Mouse (Mus musculus): ENCODE measurements around the gene Cactin. TPM values are rescaled to one million over a fixed set of nuclear protein-coding genes. Genes with fewer than 3 reads are reported as not detected.
A peak's percentile ranks its signal among the peaks of the same experiment; 100 is the strongest.

The Cactin gene
- total RNA-seq, 2 experiments from 2014 or later, result 31.3 to 31.8 TPM

GRCm38 (mm10) chr10:81363436-81364346 is 42.8 kb downstream of the Cactin start:
- intact Hi-C loops (cut with DNase I), result no loop called here
- Histone ChIP-seq H3K27ac (no peak overlapping the region), H3K4me3 (no peak overlapping the region)
- no peak for TF ChIP-seq CTCF (IDR thresholded peaks at IDR 0.05)
- no peak for DNase-seq (ENCODE audit: extremely low spot score in 1 of 2, low spot score in 2 of 2)

GRCm38 (mm10) chr10:81364666-81365065 is 43.8 kb downstream of the Cactin start:
- Histone ChIP-seq H3K4me3 (no peak overlapping the region), H3K27ac (peak overlapping the region; percentile 45)
- TF ChIP-seq CTCF (IDR thresholded peaks at IDR 0.05), result no peak
- no peak for DNase-seq (ENCODE audit: extremely low spot score in 1 of 2, low spot score in 2 of 2)
- intact Hi-C loops (cut with DNase I), result no loop called here

GRCm38 (mm10) chr10:81365073-81365472 is 44.2 kb downstream of the Cactin start:
- Histone ChIP-seq H3K4me3 (no peak overlapping the region), H3K27ac (peak overlapping the region; percentile 45)
- DNase-seq (ENCODE audit: extremely low spot score in 1 of 2, low spot score in 2 of 2), result no peak
- no peak for TF ChIP-seq CTCF (IDR thresholded peaks at IDR 0.05)
- intact Hi-C loops (cut with DNase I), result no loop called here

- peak within 1 kb of the TSS; percentile 45 for H3K27ac ChIP-seq
- no peak for TF ChIP-seq CTCF (IDR thresholded peaks at IDR 0.05)
- intact Hi-C loops (cut with DNase I), result no loop called here
- H3K4me3 ChIP-seq, result no peak within 1 kb of the TSS
- DNase-seq (ENCODE audit: extremely low spot score in 1 of 2, low spot score in 2 of 2), result no peak
These were observed 45.0 kb downstream of the Cactin start, which contains the start of gene 4930404N11Rik for GRCm38 (mm10) chr10:81365672-81366476. Gene 4930404N11Rik (minus strand): TSS chr10:81365816.

GRCm38 (mm10) chr10:81366477-81367206 is 45.7 kb downstream of the Cactin start:
- TF ChIP-seq CTCF (IDR thresholded peaks at IDR 0.05), result no peak
- no peak for DNase-seq (ENCODE audit: extremely low spot score in 1 of 2, low spot score in 2 of 2)
- intact Hi-C loops (cut with DNase I), result no loop called here
- H3K4me3 ChIP-seq, result no peak overlapping the region
- no peak overlapping the region for H3K27ac ChIP-seq

GRCm38 (mm10) chr10:81367207-81367495 is 46.2 kb downstream of the Cactin start:
- TF ChIP-seq CTCF (IDR thresholded peaks at IDR 0.05), result no peak
- no peak for DNase-seq (ENCODE audit: extremely low spot score in 1 of 2, low spot score in 2 of 2)
- H3K27ac ChIP-seq, result no peak overlapping the region
- intact Hi-C loops (cut with DNase I), result no loop called here
- H3K4me3 ChIP-seq, result no peak overlapping the region

- no peak overlapping the region for H3K27ac ChIP-seq
- DNase-seq (ENCODE audit: extremely low spot score in 1 of 2, low spot score in 2 of 2), result no peak
- TF ChIP-seq CTCF (IDR thresholded peaks at IDR 0.05), result no peak
- no peak overlapping the region for H3K4me3 ChIP-seq
- intact Hi-C loops (cut with DNase I), result no loop called here
These were observed 54.4 kb downstream of the Cactin start for GRCm38 (mm10) chr10:81375322-81375721.

Small RNA genes lying within 50 kb of the gene (microRNA-seq; reads per million reads assigned to microRNA genes)
- 35.6 to 49.9 reads per million in 2 experiments for gene Mir3057

Other genes starting within 250 kb of the Cactin start
- gene Creb3l3, start 222.2 kb upstream of the Cactin start, total RNA-seq (2021), result under 1 TPM; 0.25 to 0.33 TPM
- gene Map2k2, start 215.2 kb upstream of the Cactin start, total RNA-seq (2021), result 100 to 1,000 TPM; 136 to 150 TPM
- gene Zbtb7a, start 185.9 kb upstream of the Cactin start, total RNA-seq (2021), result 100 to 1,000 TPM; 130 to 132 TPM
- gene Pias4, start 153.2 kb upstream of the Cactin start, total RNA-seq (2021), result 10 to 100 TPM; 26.7 to 32.0 TPM
- 100 to 1,000 TPM; 884 to 901 TPM for gene Eef2, start 144.5 kb upstream of the Cactin start, total RNA-seq (2021)
- 10 to 100 TPM; 74.6 to 89.4 TPM for gene Dapk3, start 138.1 kb upstream of the Cactin start, total RNA-seq (2021)
- gene 4930442H23Rik, start 137.3 kb upstream of the Cactin start, total RNA-seq (2021), result not detected
- gene Nmrk2, start 119.1 kb upstream of the Cactin start, total RNA-seq (2021), result under 1 TPM in 1 of 2 experiments, not detected in 1; 0.42 TPM
- gene Atcay, start 90.3 kb upstream of the Cactin start, total RNA-seq (2021), result 100 to 1,000 TPM; 203 to 206 TPM
- gene Zfr2, start 87.9 kb upstream of the Cactin start, total RNA-seq (2021), result 10 to 100 TPM; 70.9 to 76.2 TPM
- 100 to 1,000 TPM; 212 to 221 TPM for gene Matk, start 68.2 kb upstream of the Cactin start, total RNA-seq (2021)
- gene Mrpl54, start 54.2 kb upstream of the Cactin start, total RNA-seq (2021), result 10 to 100 TPM; 41.3 to 42.8 TPM
- gene Apba3, start 54.1 kb upstream of the Cactin start, total RNA-seq (2021), result 10 to 100 TPM; 35.8 to 38.6 TPM
- gene Tjp3, start 29.5 kb upstream of the Cactin start, total RNA-seq (2021), result under 1 TPM; 0.26 to 0.45 TPM
- 100 to 1,000 TPM; 431 TPM for gene Pip5k1c, start 28.1 kb upstream of the Cactin start, total RNA-seq (2021)
- under 1 TPM; 0.70 to 0.82 TPM for gene Tbxa2r, start 7.6 kb downstream of the Cactin start, total RNA-seq (2021)
- 1 to 10 TPM; 1.7 to 2.1 TPM for gene Gipc3, start 22.2 kb downstream of the Cactin start, total RNA-seq (2021)
- gene Hmg20b, start 29.4 kb downstream of the Cactin start, total RNA-seq (2021), result 10 to 100 TPM; 27.3 to 29.5 TPM
- 10 to 100 TPM; 38.2 to 40.2 TPM for gene Mfsd12, start 36.4 kb downstream of the Cactin start, total RNA-seq (2021)
- gene 4930404N11Rik, start 44.7 kb downstream of the Cactin start, total RNA-seq (2021), result 1 to 10 TPM in 1 of 2 experiments, under 1 TPM in 1; 1.00 to 1.3 TPM
- gene Fzr1, start 57.4 kb downstream of the Cactin start, total RNA-seq (2021), result 10 to 100 TPM; 69.1 to 70.6 TPM
- 10 to 100 TPM; 87.1 to 95.1 TPM for gene Dohh, start 63.3 kb downstream of the Cactin start, total RNA-seq (2021)
- 1 to 10 TPM; 2.0 to 3.4 TPM for gene Gm48551, start 63.4 kb downstream of the Cactin start, total RNA-seq (2021)
- gene Gm48552, start 67.9 kb downstream of the Cactin start, total RNA-seq (2021), result 1 to 10 TPM; 5.1 to 7.1 TPM
- gene Smim24, start 71.9 kb downstream of the Cactin start, total RNA-seq (2021), result 1 to 10 TPM; 1.3 to 1.4 TPM
- gene Nfic, start 134.5 kb downstream of the Cactin start, total RNA-seq (2021), result 10 to 100 TPM; 93.4 to 94.9 TPM
- gene Celf5, start 161.6 kb downstream of the Cactin start, total RNA-seq (2021), result 100 to 1,000 TPM; 284 to 288 TPM
- 10 to 100 TPM; 78.3 to 80.8 TPM for gene Ncln, start 175.3 kb downstream of the Cactin start, total RNA-seq (2021)
- gene S1pr4, start 179.0 kb downstream of the Cactin start, total RNA-seq (2021), result under 1 TPM; 0.56 to 0.70 TPM
- 1 to 10 TPM; 1.3 to 2.8 TPM for gene Gna15, start 203.1 kb downstream of the Cactin start, total RNA-seq (2021)
- 100 to 1,000 TPM; 106 to 110 TPM for gene Gna11, start 224.1 kb downstream of the Cactin start, total RNA-seq (2021)
- gene Aes, start 238.4 kb downstream of the Cactin start, total RNA-seq (2021), result 100 to 1,000 TPM; 637 to 727 TPM

Measured in left cerebral cortex, adult 2 months (tissue).